Mouse (Mus musculus) adrenal gland, postnatal 14 days (tissue): ENCODE data around the gene 1700030K09Rik. TPM values are rescaled to one million over a fixed set of nuclear protein-coding genes. Genes with fewer than 3 reads are reported as not detected.

Experiments
- DNase-seq: peaks from one replicate; pipeline ENCODE4 v3.0.0; 2021; ENCODE audit warnings: mixed read lengths
- total RNA-seq: library from RNA; stranded (reverse); gene quantifications from 2 replicates; pipeline ENCODE4 v1.2.3, GENCODE M21; 2021

Gene 1700030K09Rik
- total RNA-seq, 1 experiment from 2014 or later = 9.1 TPM

DNA sequence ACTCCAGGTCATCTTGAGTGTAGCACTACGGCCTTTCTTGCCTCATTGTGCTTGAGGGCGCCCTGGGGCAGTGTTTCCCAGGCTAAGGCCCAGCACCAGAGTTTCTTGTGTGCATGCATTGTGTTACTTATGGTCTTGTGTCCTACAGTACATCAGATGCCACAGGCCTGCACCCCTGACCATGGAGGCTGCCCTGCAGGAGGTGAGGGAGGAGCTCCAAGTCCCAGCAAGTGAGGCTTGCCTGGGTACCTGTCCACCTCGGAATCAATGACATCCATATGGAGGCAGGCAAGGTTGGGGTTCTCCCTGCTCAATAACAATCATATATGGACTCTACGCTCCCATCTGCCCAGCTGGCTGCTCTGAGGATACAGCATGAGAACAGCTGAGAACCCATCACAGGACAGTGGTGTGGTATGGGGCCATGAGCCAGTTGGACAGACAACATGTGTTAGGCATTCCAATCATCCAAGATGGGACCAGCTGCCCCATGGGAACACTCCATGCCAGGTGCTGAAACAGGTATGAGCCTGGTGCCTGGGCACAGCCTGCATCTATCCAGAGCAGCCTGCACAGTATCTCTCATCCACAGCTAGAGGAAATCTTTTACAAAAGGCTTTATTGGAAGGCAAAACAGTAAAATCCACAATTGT is 16.3 kb downstream of the 1700030K09Rik start:
- DNase-seq = no peak

DNA sequence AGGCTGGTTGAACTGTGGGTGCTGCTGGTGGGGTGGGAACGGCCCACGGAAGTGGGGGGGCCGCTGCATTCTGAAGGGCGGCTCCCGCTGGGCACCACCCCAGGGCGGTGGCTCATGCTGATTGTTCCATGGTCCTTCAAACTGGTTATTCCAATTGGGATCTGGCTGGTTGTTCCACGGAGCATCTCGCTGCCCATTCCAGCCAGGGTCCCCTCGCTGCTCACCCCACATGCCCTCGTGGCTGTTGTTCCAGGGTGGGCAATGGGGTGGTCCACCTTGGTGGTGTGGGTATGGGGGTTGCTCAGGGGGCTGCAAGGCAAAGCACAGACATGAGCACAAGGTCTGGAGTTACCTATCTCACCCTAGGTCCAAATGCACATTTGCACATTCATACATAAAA is 20.5 kb downstream of the 1700030K09Rik start:
- DNase-seq = no peak

DNA sequence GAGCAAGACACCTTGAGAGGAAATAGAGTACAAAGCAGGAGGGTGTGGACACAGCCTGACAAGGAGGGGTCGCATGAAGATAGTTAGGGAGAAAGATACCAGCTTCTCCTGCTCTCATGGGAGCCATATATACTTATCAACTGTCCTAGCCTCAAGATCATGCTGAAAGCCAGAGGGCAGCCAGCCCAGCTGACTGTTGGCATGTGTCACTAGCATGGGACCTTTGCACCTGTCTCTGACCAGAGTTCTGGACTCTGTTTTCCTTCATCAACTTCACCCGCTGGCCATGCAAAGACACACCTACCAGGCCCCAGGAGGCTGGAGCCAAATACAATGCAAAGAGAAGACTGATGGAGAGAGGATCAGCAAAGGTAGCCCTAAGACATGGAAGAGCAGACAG is 25.6 kb downstream of the 1700030K09Rik start:
- no peak for DNase-seq

DNA sequence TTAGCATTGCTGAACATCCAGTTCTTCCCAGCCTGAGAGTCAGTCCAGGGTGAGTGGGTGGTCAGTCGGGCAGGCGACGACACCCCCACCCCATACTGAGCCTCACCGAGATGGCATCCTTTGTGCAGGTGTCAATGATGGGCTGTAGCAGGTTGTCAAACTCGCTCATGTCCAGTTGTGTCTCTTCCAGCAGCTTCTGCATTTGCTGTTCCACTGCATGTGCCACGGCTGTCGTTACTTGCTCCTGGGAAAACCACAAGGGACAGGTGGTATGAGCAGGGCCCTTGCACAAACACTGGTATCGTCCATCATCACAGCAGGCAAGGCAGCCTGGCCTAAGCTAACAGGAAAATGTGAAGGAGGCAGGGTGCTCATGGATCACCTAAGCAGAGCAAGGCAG is 26.3 kb downstream of the 1700030K09Rik start:
- no peak for DNase-seq

DNA sequence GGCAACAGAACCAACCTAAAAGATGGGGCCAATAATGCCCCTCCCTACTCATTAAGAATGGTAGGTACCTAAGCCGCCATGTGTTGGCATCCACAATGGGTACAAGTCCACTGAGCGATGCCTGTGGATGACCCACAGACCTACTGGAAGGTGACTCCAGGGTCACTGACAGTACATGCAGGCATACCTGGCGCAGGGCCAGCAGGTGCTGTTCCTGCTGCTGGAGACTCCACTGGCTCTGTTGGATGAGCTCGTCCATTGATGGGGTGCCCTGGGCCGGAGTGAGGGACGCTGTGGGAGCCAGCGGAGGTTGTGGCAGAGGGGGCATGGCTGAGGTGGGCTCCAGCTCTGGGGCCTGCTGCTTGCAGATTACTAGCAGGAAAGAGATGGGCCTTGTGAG is 27.0 kb downstream of the 1700030K09Rik start:
- peak; percentile 26 for DNase-seq

DNA sequence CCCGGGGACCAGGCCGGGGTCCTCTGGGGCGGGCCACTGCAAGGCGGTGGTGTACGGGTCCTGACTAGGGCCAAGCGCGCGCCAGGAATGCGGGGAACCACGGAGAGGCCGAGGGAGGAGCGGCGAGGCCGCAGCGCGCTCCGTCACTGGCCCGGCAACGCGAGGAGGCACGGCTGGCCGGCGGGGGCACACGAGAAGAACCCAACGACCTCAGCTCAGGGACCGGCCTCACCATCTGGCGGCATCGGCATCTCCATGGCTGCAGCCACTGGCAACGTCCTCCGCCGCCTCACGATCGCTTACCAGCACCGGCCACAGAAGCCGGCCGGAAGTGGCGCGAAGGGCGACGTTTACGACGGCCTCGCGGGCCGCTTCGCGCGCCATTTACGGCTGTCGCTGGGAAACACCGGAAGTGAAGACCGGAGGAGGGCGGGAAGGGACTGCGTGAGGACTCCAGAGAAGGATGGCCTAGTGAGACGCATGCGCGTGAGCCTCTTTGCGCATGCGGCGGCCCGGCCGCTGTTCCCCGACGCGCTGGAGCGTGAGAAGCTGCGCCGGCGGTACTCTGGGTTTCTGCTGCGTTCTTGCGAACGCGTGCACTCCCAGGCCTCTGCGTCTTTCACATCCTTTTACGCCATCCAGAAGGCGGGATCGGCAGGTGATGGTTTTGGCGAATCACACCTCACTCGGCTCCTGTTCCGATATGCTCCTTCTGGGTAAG is 31.3 kb downstream of the 1700030K09Rik start, which contains the start of gene Cherp:
Cherp (minus strand) TSS at position 401 of the 721 bp plus-strand sequence.
- DNase-seq = peak; percentile 98

DNA sequence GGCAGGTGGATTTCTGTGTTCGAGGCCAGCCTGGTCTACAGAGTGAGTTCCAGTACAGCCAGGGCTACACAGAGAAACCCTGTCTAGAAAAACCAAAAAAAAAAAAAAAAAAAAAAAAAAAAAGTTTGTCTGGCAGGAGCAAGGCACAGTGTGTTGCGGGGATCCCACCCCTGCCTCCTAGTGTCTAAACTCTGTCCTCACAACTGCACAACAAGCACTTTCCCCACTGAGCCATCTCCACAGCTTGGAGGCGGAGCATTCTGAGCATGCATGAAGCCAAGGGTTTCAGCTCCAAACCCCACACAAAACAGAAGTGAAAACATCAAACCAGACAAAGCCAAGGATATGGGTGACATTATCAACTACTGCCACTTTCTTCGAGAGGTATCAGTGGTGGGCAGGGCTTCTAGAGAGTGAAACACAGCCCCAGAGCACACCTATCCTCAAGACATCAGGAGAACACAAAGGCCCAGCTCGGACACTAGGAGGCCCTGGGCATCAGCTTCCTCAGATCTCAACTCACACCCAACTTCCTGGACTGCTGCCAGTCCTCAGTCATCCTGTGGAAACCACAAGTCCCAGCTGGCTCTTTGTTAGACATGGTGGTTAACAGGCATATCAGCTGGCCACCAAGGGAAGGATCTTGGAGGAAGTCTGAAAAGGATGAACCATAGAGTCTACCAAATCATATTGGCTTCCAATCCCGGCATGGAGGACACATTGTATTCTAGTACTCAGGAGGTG is 41.9 kb downstream of the 1700030K09Rik start:
- peak; percentile 35 for DNase-seq

DNA sequence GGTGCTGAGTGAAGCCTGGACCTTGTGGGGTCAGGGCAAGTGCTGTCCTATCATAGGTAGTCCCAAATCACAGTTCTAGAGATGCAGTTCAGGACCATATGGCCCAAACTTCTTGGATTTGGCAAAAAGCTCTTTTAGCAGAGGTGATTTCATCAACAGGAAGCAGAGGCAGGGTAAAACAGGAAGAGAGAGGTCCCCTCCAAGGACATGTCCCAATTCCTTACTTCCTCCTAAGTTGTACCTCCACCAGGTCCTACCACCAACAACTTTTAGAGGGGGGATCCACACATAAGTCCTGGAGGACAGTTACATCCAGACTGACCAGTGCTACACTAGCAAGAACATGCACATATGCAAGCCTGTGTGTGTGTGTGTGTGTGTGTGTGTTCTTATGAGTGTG is 43.3 kb downstream of the 1700030K09Rik start:
- DNase-seq = no peak

DNA sequence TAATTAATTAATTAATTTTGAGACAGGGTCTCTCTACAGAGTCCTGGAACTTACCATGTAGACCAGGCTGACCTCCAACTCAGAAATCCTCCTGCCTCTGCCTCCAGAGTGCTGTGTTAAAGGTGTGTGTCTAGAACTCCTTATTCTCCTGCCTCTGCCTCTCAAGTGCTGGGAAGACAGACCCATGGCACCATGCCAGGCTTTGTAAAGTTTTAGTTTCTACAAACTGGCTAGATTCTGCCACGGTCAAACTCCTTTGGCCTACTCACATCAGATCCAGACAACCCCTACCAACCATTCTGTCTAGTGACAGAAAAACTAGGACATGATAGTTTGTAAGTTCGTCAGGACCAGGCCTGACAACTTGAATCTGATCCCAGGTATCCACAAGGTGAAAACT is 47.3 kb downstream of the 1700030K09Rik start:
- DNase-seq = no peak

DNA sequence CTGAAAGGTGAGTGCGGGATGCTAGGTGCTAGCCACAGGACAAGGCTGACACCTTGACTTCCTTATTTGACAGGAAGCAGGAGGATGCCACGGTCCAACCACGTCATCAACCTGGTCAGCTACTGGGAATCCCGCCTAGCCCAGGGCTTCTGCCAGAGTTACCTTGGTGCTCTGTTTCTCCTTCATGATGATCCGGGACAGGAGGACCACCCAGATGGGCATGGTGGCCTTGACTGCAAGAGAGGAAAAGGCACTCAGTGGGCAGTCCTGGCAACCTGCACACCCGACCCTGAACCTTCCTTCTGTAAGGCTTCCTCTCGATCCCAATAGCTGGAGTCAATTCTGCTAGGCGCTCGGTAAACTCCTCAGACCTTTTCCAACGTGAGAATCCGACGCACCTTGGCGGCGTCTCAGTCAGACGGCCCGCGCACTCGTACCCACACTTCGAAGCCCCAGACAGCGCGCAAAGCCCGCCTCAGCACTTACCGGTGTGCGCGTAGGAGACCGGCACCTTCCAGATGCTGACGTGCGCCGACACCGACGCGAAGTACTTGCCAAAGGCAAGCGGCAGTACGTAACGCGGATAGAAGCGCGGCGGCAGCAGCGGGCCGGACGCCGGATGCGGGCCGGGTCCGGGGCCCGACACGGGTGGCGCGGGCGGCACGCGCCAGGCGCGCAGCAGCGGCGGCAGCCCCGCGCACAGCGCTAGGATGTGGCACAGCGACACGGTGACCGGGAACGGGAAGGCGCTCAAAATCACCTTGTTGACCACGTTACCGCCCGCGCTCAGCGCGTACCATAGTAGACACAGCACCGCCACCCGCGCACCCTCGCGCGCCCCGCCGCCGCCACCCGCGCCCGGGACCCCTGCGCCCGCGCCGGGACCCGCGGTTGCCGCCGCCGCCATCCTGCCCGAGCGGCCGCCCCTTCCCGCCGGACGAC is 48.3 kb downstream of the 1700030K09Rik start, which contains the start of gene Slc35e1:
Slc35e1 (minus strand) TSS at position 935 of the 942 bp plus-strand sequence.
- DNase-seq = peak; percentile 55

DNA sequence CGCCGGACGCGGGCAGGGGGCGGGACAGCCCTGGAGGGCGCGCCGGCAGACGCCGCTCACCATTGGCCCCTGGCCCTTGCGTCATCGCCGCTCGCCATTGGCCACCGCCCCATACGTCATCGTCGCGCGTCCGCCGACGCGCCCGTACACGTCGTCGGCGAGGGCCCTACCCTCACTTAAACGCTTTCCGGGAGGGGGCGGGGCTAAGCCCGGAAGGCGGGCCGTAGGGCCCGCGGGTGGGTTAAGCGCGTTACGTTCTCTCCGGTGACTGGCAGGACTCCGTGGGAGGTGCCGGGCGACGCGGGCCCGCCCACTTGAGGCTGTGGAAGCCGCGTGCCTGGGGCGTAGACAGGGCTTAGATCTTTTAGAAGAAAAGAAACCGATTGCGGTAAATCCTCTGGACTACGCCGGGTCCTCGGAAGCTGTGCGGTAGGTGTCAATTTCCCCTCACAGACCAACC is 49.0 kb downstream of the 1700030K09Rik start:
- DNase-seq = peak; percentile 100

DNA sequence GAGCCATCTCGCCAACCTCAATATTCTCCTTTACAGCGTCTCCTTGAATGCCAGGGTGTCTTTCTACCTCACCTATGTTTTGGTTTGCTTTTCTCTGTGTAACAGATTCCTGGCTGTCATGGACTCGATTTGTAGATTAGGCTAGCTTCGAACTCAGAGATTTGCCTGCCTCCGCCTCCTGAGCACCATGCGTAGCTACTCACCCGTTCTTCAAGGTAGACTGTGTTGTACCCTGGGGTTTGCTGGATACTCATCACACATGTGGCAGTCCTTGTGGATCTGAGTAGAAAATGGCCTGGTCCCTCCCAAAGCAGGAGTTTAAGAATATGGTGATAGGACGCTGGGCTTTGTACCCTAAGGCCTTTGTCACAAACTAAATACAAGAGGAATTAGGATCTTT is 49.7 kb downstream of the 1700030K09Rik start:
- no peak for DNase-seq

DNA sequence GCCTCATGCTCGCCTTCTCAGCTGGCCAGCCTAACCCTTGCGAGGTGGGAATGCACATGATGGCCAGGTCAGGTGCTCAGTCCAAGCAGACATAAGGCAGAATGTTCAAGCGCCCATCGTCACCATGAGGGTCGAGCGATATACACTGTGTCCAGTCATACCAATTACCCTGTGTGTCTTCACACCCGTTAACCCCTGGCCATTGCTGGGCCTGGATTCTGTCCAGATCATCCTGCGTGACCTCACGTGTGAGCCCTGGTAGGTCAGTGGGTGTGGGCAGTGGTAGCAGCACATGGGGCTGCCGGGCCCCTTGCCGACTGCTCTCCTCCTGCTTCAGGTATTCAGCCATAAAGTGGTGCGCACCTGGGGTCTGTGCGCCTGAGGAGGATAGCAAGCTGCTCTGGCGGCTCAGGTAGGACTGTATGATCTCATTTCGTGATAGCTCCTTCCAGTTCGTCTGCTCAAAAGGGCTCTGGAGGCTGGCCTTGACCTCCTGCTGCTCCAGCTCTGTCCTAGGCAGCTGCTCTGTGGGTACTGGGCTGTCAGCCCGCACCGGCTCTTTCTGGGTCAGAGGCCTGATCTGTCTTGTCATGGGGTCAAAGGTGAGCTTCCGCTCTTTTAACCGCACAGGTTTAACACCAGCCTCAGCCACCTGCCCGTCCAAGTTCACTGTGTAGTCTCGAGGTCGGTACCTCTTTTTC is 51.9 kb downstream of the 1700030K09Rik start:
- no peak for DNase-seq

DNA sequence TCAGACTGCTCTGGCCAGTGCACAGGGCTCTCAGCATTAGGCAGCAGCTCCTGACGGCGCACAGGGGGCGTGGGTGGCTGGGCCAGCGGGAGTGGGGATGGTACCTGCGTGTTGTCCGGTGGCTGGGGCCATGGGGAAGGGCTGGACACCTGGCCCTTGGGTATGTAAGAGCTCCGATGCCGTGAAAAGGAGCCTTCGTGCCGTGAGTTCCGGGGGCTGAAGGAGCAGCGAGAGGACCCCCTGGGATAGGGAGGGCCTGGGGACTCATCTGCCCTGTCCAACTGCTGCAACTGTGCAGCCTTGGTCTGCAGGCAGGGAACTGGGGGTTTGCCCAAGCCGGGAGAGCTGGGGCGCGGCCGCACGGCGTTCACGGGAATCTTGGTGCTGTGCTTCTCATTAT is 52.5 kb downstream of the 1700030K09Rik start:
- no peak for DNase-seq

DNA sequence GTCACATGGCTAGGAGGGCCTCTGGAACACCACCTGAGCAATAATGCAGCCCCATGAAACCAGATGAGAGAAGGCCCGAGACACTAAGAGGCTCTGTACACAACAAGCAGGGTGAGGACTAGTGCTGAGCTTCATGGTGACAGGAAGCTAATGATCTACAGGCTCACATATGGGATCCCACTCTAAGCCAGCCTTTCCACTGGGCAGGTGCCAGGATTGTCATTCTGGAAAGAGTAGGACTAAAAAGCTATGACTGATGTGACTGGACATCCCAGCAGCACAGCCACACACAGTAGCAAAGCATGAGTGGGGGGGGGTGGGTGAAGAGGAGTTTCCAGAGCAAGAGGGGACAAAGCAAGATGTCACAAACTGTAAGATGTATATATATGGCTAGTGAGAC is 54.2 kb downstream of the 1700030K09Rik start:
- DNase-seq = no peak

DNA sequence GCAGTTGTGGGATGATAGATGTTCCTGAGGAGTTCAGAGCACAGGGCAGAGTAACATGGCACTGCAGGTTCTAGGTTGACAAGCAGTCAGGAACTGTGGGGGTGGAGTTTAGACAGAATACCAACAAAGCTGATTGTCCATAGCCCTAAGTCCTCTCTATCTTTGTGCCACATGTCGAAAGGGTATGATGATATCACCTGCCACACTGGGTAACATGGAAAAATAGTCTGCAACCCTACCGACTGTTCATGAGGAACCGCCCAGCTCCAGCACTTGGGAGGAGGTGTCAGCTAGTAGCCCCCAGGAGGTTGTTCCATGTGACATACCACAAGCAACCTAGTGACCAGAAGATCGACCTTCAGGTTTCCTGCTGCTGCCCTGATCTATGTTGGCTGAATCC is 54.8 kb downstream of the 1700030K09Rik start:
- DNase-seq = no peak

DNA sequence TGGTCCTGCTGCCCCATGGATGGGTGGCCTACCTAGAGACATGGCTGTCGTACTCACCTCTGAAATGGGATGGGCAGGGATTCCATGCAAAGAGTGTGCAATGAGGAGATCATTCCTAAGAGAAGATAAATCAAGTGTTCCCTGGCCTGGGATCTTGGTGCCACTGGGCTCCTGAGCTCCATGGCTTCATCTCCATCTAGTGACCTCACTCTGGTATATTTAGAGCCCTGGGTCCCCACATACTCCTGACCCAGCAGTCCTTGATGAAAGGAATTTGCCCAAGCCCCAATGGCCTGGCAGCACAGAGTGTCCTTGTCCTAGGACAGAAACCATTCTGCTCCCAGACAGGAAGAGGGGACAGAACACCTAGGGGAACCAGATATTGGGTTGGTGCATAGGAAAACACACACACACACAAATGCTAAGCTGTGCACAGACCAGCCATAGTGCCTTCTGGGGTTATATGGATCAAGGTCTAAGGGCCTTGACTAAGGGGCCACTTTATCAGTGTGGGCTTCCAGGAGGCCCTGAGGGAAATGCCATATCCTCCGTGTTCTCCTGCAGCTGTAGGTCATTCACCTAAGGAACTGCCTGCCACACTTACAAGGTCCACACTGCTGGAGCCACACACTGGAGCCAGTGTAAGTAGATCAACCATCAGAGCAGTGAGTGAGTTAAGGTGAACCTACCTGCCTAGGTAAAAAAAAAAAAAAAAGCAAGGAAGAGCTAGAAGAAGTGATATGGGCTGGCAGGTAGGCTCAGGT is 56.0 kb downstream of the 1700030K09Rik start:
- no peak for DNase-seq

DNA sequence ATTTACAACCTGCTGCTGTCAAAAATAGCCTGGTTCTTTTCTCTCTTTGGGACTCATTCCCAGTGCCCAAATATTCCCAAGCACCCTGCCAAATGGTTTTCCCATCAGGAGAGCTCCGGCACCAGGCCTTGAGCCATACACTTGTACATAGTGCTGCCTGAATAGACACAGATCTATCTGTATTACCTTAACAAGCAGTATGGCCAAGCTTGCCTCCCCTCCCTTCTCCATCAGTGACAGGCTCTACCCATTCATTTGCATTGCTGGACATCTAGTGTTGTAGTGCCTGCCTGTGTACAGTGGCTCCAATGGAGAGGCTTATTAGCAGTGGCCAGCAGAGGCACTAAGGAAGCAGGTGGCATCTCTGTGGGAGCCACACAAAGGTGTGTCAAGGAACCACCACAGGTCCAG is 56.8 kb downstream of the 1700030K09Rik start:
- no peak for DNase-seq

DNA sequence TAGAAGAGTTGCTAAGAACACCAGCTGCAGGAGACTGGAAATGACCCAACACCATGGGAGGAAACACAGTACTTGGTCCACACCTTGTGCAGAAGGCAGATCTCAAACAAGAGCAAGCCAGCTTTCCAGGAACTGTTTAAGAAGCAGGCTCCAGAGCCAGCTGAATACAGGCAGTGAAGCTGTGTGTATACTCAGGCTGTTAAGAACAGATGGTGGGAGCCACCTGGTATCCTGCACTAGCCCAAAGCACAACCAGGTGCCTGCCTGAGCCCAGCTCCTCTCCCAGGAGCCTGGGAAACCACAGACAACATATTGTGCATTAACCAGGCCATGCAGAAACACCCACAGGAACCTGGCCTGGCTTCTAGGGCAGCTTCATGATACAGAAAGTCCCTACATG is 60.5 kb downstream of the 1700030K09Rik start:
- DNase-seq = no peak

DNA sequence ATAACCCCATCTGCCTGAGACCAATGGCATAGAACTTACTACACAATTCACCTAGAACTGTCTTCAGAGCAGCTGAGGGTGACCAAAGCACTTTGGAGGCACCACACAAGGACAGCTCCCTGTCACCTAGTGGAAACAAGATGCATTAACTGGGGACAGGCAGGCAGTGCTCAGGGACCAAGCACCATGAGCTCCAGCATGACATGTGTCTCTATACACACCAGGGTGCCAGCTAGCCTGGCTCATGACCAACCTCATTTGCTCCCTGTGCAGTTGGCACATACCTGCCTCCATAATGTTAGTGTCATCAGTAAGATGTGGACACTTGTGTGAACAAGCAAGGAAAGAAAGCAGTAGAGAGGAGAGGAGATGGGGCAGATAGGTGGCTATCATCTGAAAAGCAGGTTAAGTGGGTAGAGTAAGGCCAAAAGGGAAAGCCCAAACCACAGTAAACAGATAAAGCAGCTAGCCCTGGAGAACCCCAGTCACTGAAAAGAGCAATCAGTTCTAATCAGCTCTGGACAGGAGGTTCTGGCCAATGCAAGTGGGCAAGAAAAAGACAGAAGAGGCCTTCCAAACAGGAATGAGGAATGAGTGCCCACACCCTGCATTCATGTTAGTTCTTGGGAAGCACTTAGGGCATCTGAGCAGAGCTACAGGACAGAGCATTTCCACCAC is 61.1 kb downstream of the 1700030K09Rik start:
- DNase-seq = no peak
